Mouse (Mus musculus) megakaryocyte progenitor cell, adult 5-6 weeks (primary cell): Measurements from ENCODE around the gene Gpx5. TPM values are rescaled to one million over a fixed set of nuclear protein-coding genes. Genes with fewer than 3 reads are reported as not detected.

Source experiments
- total RNA-seq, 2 experiments: library from RNA; stranded (forward) in 1 of 2; stranded (reverse) in 1 of 2; fragments of 157-497, 149-512 nt in 1 of 2; fragments of 200-1000 nt in 1 of 2; gene quantifications; 2 replicates each; pipeline versions ENCODE4 v1.2.3 to v1.2.4; 2015 to 2017

Gpx5 gene
- total RNA-seq, 2 experiments from 2014 or later: not detected

Other genes with a start within 250 kb of the Gpx5 start
- not detected in 2 replicates for gene Olfr1370, start 217.8 kb downstream of the Gpx5 start, total RNA-seq (2015)
- gene Olfr1370, start 217.8 kb downstream of the Gpx5 start, total RNA-seq (2017): not detected in 2 replicates
- not detected in 2 replicates for gene Olfr1369-ps1, start 181.2 kb downstream of the Gpx5 start, total RNA-seq (2015)
- not detected in 2 replicates for gene Olfr1369-ps1, start 181.2 kb downstream of the Gpx5 start, total RNA-seq (2017)
- not detected in 2 replicates for gene Olfr263, start 163.1 kb downstream of the Gpx5 start, total RNA-seq (2015)
- not detected in 2 replicates for gene Olfr263, start 163.1 kb downstream of the Gpx5 start, total RNA-seq (2017)
- gene Olfr1368, start 146.9 kb downstream of the Gpx5 start, total RNA-seq (2015): not detected in 2 replicates
- gene Olfr1368, start 146.9 kb downstream of the Gpx5 start, total RNA-seq (2017): not detected in 2 replicates
- 108 and 116 TPM in 2 replicates for gene Trim27, start 113.3 kb downstream of the Gpx5 start, total RNA-seq (2015)
- 170 and 177 TPM in 2 replicates for gene Trim27, start 113.3 kb downstream of the Gpx5 start, total RNA-seq (2017)
- gene Gpx6, start 19.4 kb upstream of the Gpx5 start, total RNA-seq (2015): not detected in 2 replicates
- gene Gpx6, start 19.4 kb upstream of the Gpx5 start, total RNA-seq (2017): not detected in 2 replicates
- not detected in 2 replicates for gene Olfr1367, start 54.2 kb upstream of the Gpx5 start, total RNA-seq (2015)
- gene Olfr1367, start 54.2 kb upstream of the Gpx5 start, total RNA-seq (2017): not detected in 2 replicates
- gene Zscan12, start 70.1 kb upstream of the Gpx5 start, total RNA-seq (2015): 7.5 and 9.1 TPM in 2 replicates
- gene Zscan12, start 70.1 kb upstream of the Gpx5 start, total RNA-seq (2017): 15.5 and 17.5 TPM in 2 replicates
- gene Zkscan3, start 110.0 kb upstream of the Gpx5 start, total RNA-seq (2015): 39.4 and 51.9 TPM in 2 replicates
- 26.9 and 33.7 TPM in 2 replicates for gene Zkscan3, start 110.0 kb upstream of the Gpx5 start, total RNA-seq (2017)
- gene Pgbd1, start 148.3 kb upstream of the Gpx5 start, total RNA-seq (2015): 1.1 and 1.6 TPM in 2 replicates
- gene Pgbd1, start 148.3 kb upstream of the Gpx5 start, total RNA-seq (2017): 0.58 and 0.98 TPM in 2 replicates
- 18.5 and 18.7 TPM in 2 replicates for gene Zscan26, start 161.0 kb upstream of the Gpx5 start, total RNA-seq (2015)
- gene Zscan26, start 161.0 kb upstream of the Gpx5 start, total RNA-seq (2017): 17.1 and 20.6 TPM in 2 replicates
- 0.10 and 0.12 TPM in 2 replicates for gene Nkapl, start 175.8 kb upstream of the Gpx5 start, total RNA-seq (2015)
- 0.33 TPM in 1 of 2 replicates, not detected in the other for gene Nkapl, start 175.8 kb upstream of the Gpx5 start, total RNA-seq (2017)
- gene Zkscan4, start 186.2 kb upstream of the Gpx5 start, total RNA-seq (2015): 0.49 and 0.79 TPM in 2 replicates
- gene Zkscan4, start 186.2 kb upstream of the Gpx5 start, total RNA-seq (2017): 0.14 and 0.71 TPM in 2 replicates
- not detected in 2 replicates for gene Gm10065, start 186.7 kb upstream of the Gpx5 start, total RNA-seq (2015)
- not detected in 2 replicates for gene Gm10065, start 186.7 kb upstream of the Gpx5 start, total RNA-seq (2017)
- gene AK157302, start 202.5 kb upstream of the Gpx5 start, total RNA-seq (2015): 0.20 and 0.27 TPM in 2 replicates
- 0.12 and 0.14 TPM in 2 replicates for gene AK157302, start 202.5 kb upstream of the Gpx5 start, total RNA-seq (2017)
- gene Gm11273, start 208.7 kb upstream of the Gpx5 start, total RNA-seq (2015): 7.1 and 8.8 TPM in 2 replicates
- gene Gm11273, start 208.7 kb upstream of the Gpx5 start, total RNA-seq (2017): 2.2 and 7.0 TPM in 2 replicates
- 8.4 and 13.7 TPM in 2 replicates for gene Zkscan8, start 238.4 kb upstream of the Gpx5 start, total RNA-seq (2015)
- 7.7 and 9.8 TPM in 2 replicates for gene Zkscan8, start 238.4 kb upstream of the Gpx5 start, total RNA-seq (2017)